Mouse (Mus musculus): ENCODE measurements at regions not wholly inside any gene's neighbourhood (a gene's known extent, or its start where the extent isn't known, plus 50 kb on each side); places are given as distances from the start of the nearest gene placed in this dataset.

- no peak for DNase-seq (ENCODE audit: low spot score in 2 of 2)
These were observed 211.5 kb upstream of the Tnp1 start for GRCm38 (mm10) chr1:73227246-73227645.

GRCm38 (mm10) chr1:73221863-73222262 is 206.2 kb upstream of the Tnp1 start:
- DNase-seq (ENCODE audit: low spot score in 2 of 2) = no peak

- DNase-seq (ENCODE audit: low spot score in 2 of 2) = no peak
These were observed 198.7 kb upstream of the Tnp1 start for GRCm38 (mm10) chr1:73214305-73214946.

- no peak for DNase-seq (ENCODE audit: low spot score in 2 of 2)
These were observed 191.7 kb upstream of the Tnp1 start for GRCm38 (mm10) chr1:73207421-73207820.

GRCm38 (mm10) chr1:73205788-73206187 is 190.1 kb upstream of the Tnp1 start:
- no peak for DNase-seq (ENCODE audit: low spot score in 2 of 2)

- DNase-seq (ENCODE audit: low spot score in 2 of 2) = no peak
These were observed 184.4 kb upstream of the Tnp1 start for GRCm38 (mm10) chr1:73200112-73200511.

GRCm38 (mm10) chr1:73190832-73191231 is 175.1 kb upstream of the Tnp1 start:
- no peak for DNase-seq (ENCODE audit: low spot score in 2 of 2)

GRCm38 (mm10) chr1:73188796-73189195 is 173.1 kb upstream of the Tnp1 start:
- no peak for DNase-seq (ENCODE audit: low spot score in 2 of 2)

- no peak for DNase-seq (ENCODE audit: low spot score in 2 of 2)
These were observed 168.8 kb upstream of the Tnp1 start for GRCm38 (mm10) chr1:73184477-73184876.

- DNase-seq (ENCODE audit: low spot score in 2 of 2) = no peak
These were observed 163.1 kb upstream of the Tnp1 start for GRCm38 (mm10) chr1:73178810-73179209.

GRCm38 (mm10) chr1:73177076-73177475 is 161.4 kb upstream of the Tnp1 start:
- no peak for DNase-seq (ENCODE audit: low spot score in 2 of 2)

- no peak for DNase-seq (ENCODE audit: low spot score in 2 of 2)
These were observed 154.9 kb upstream of the Tnp1 start for GRCm38 (mm10) chr1:73170668-73171008.

- no peak for DNase-seq (ENCODE audit: low spot score in 2 of 2)
These were observed 154.4 kb upstream of the Tnp1 start for GRCm38 (mm10) chr1:73169929-73170667.

GRCm38 (mm10) chr1:73169077-73169869 is 153.6 kb upstream of the Tnp1 start:
- no peak for DNase-seq (ENCODE audit: low spot score in 2 of 2)

GRCm38 (mm10) chr1:73160199-73160598 is 144.5 kb upstream of the Tnp1 start:
- DNase-seq (ENCODE audit: low spot score in 2 of 2) = no peak

- DNase-seq (ENCODE audit: low spot score in 2 of 2) = no peak
These were observed 143.8 kb upstream of the Tnp1 start for GRCm38 (mm10) chr1:73159405-73159976.

GRCm38 (mm10) chr1:73153438-73154097 is 137.9 kb upstream of the Tnp1 start:
- DNase-seq (ENCODE audit: low spot score in 2 of 2) = no peak

GRCm38 (mm10) chr1:73149926-73150325 is 134.2 kb upstream of the Tnp1 start:
- no peak for DNase-seq (ENCODE audit: low spot score in 2 of 2)

GRCm38 (mm10) chr1:73142845-73143244 is 127.1 kb upstream of the Tnp1 start:
- DNase-seq (ENCODE audit: low spot score in 2 of 2) = no peak

- DNase-seq (ENCODE audit: low spot score in 2 of 2) = no peak
These were observed 125.0 kb upstream of the Tnp1 start for GRCm38 (mm10) chr1:73140557-73141345.

- DNase-seq (ENCODE audit: low spot score in 2 of 2) = no peak
These were observed 114.6 kb upstream of the Tnp1 start for GRCm38 (mm10) chr1:73130215-73130861.
